Mouse (Mus musculus): ENCODE results near the gene Snn.

- no peak for TF ChIP-seq CTCF (IDR thresholded peaks at IDR 0.05; ENCODE audit: borderline replicate concordance, insufficient read depth, low read depth, low read length)
- TF ChIP-seq POLR2A (IDR thresholded peaks at IDR 0.05; ENCODE audit: borderline replicate concordance, insufficient read depth, low read length), result no peak
Measured at GRCm38 (mm10) chr16:11077601-11078201, 17.0 kb downstream of the Snn start.

Data from cerebellum, adult 2 months (tissue).